ENCODE assay signal across 7 mouse cellular contexts in genomic region chr16:4003489-4004398, GRCm38 (mm10). TPM values are rescaled to one million over a fixed set of nuclear protein-coding genes. Genes with fewer than 3 reads are reported as not detected.
A peak's percentile ranks its signal among the peaks of the same experiment; 100 is the strongest.
DNase-seq lines count a peak whose midpoint lies in the region; ATAC-seq lines count a peak whose summit lies in the region.

Gene Slx4 (minus strand): TSS chr16:4003770.

- H3K27me3 ChIP-seq in embryonic facial prominence, embryonic 11.5 days (ENCODE audit: control insufficient read depth, insufficient read depth, low read length) = no peaks in the 10 kb centered on the region
- no peaks in the 10 kb centered on the region for H3K27me3 ChIP-seq in limb, embryonic 10.5 days (ENCODE audit: low read depth, poor library complexity, severe bottlenecking)
- H3K27me3 ChIP-seq in midbrain, embryonic 13.5 days = no peaks in the 10 kb centered on the region

- peak within 1 kb of the TSS; percentile 76 for H3K4me3 ChIP-seq in embryonic facial prominence, embryonic 11.5 days (ENCODE audit: low read depth, low read length)
- H3K4me3 ChIP-seq in limb, embryonic 10.5 days = peak within 1 kb of the TSS; percentile 76
- peak within 1 kb of the TSS; percentile 93 for H3K4me3 ChIP-seq in midbrain, embryonic 13.5 days (replicated peaks)

- no peaks in the 10 kb centered on the region for H3K4me1 ChIP-seq in embryonic facial prominence, embryonic 11.5 days (ENCODE audit: control insufficient read depth, insufficient read depth, low read length)
- H3K4me1 ChIP-seq in limb, embryonic 10.5 days = peaks cover 15% of the 10 kb centered on the region
- H3K4me1 ChIP-seq in midbrain, embryonic 13.5 days (replicated peaks) = peaks cover 20% of the 10 kb centered on the region

- H3K4me2 ChIP-seq in embryonic facial prominence, embryonic 11.5 days (ENCODE audit: low read depth, low read length) = peak within 1 kb of the TSS; percentile 70
- peak within 1 kb of the TSS; percentile 77 for H3K4me2 ChIP-seq in midbrain, embryonic 13.5 days (replicated peaks)

- peak within 1 kb of the TSS; percentile 43; the same call in 1 of the 2 replicates for H3K27ac ChIP-seq in embryonic facial prominence, embryonic 11.5 days (replicated peaks; ENCODE audit: low read depth, low read length)
- H3K27ac ChIP-seq in limb, embryonic 10.5 days = peak within 1 kb of the TSS; percentile 83
- peak within 1 kb of the TSS; percentile 87 for H3K27ac ChIP-seq in midbrain, embryonic 13.5 days

- H3K36me3 ChIP-seq in embryonic facial prominence, embryonic 11.5 days (replicated peaks; ENCODE audit: control insufficient read depth, insufficient read depth, low read depth, low read length) = no peaks in the 10 kb centered on the region; the same call in 1 of the 2 replicates
- H3K36me3 ChIP-seq in limb, embryonic 10.5 days = peaks cover 29% of the 10 kb centered on the region
- peaks cover 25% of the 10 kb centered on the region for H3K36me3 ChIP-seq in midbrain, embryonic 13.5 days

- DNase-seq in adrenal gland, postnatal 14 days = peak; percentile 96
- peak; percentile 98 for DNase-seq in embryonic facial prominence, embryonic 11.5 days (ENCODE audit: low spot score)
- peak; percentile 97 for DNase-seq in kidney, adult 11 months
- DNase-seq in limb, embryonic 10.5 days (ENCODE audit: low spot score) = peak; percentile 96
- DNase-seq in spleen, adult 12 weeks (ENCODE audit: low spot score) = peak; percentile 91

- 1% methylated on average over 58 of the region's 58 CpGs for WGBS in embryonic facial prominence, embryonic 11.5 days
- WGBS in limb, embryonic 10.5 days = 1% methylated on average over 58 of the region's 58 CpGs
- WGBS in midbrain, embryonic 13.5 days = 1% methylated on average over 58 of the region's 58 CpGs

- H3K9ac ChIP-seq in embryonic facial prominence, embryonic 11.5 days (replicated peaks; ENCODE audit: low read length) = peak within 1 kb of the TSS; percentile 78
- H3K9ac ChIP-seq in midbrain, embryonic 13.5 days (replicated peaks) = peak within 1 kb of the TSS; percentile 89

- no peaks in the 10 kb centered on the region for H3K9me3 ChIP-seq in embryonic facial prominence, embryonic 11.5 days (replicated peaks; ENCODE audit: control insufficient read depth, low read length)
- H3K9me3 ChIP-seq in limb, embryonic 10.5 days (replicated peaks) = no peaks in the 10 kb centered on the region
- no peaks in the 10 kb centered on the region for H3K9me3 ChIP-seq in midbrain, embryonic 13.5 days

- peak; percentile 98 for ATAC-seq in embryonic facial prominence, embryonic 11.5 days (replicated peaks; ENCODE audit: insufficient number of reproducible peaks, low FRiP score, low TSS enrichment, low read depth)
- ATAC-seq in granulocyte monocyte progenitor cell, adult 5-6 weeks (replicated peaks; ENCODE audit: poor library complexity, severe bottlenecking) = peak; percentile 93
- ATAC-seq in midbrain, embryonic 13.5 days = peak; percentile 99

RNA-seq across cellular contexts. Expression of gene Slx4, which starts in this region (rescaled TPM):
- total RNA-seq in adrenal gland, postnatal 14 days (2021) = 22.2 and 27.8 TPM in 2 replicates
- polyA plus RNA-seq in embryonic facial prominence, embryonic 11.5 days (2014; fragmentation: Nextera tagmentation; extraction: Ambion mirVana) = 25.2 and 25.3 TPM in 2 replicates
- total RNA-seq in granulocyte monocyte progenitor cell, adult 5-6 weeks (2014; fragmentation: Nextera tagmentation) = 29.0 and 43.4 TPM in 2 replicates
- total RNA-seq in granulocyte monocyte progenitor cell, adult 5-6 weeks (2017) = 22.3 TPM in 2 replicates
- 25.5 and 29.2 TPM in 2 replicates for polyA plus RNA-seq in limb, embryonic 10.5 days (2016; fragmentation: Nextera tagmentation; extraction: Ambion mirVana)
- 24.7 and 25.3 TPM in 2 replicates for polyA plus RNA-seq in midbrain, embryonic 13.5 days (2015; fragmentation: Nextera tagmentation; extraction: Ambion mirVana)

Comparison
In these comparisons a context has a peak if more than half of its experiments do, and no peak if none do; other contexts are left out.
1. Peak in every context shown above with its lines: DNase-seq, ATAC-seq, H3K4me3 ChIP-seq and H3K27ac ChIP-seq.